Mouse (Mus musculus) spleen, adult 2 months (tissue): ENCODE data around the gene Set. TPM values are rescaled to one million over a fixed set of nuclear protein-coding genes. Genes with fewer than 3 reads are reported as not detected.

ENCODE experiments used
- DNase-seq, 2 experiments: peaks; one replicate each; pipeline versions ENCODE4 v3.0.0 to v3.0.0-alpha.2; 2012 to 2021; ENCODE audit warnings: low spot score in 2 of 2, low read depth in 1 of 2
- H3K27ac ChIP-seq: fragments of 200-500 bp; 2 replicates; pipeline ENCODE4 v1.5.1; 2012; ENCODE audit warnings: low read length, inconsistent platforms; ENCODE audit not compliant: insufficient read depth
- H3K27me3 ChIP-seq: fragments of 200-500 bp; 2 replicates; pipeline ENCODE4 v1.6.1; 2012; ENCODE audit warnings: mild to moderate bottlenecking, moderate library complexity, low read length, inconsistent platforms; ENCODE audit not compliant: control insufficient read depth, insufficient read depth
- H3K36me3 ChIP-seq: fragments of 200-500 bp; 2 replicates; pipeline ENCODE4 v1.6.1; 2012; ENCODE audit warnings: mild to moderate bottlenecking, low read length, inconsistent platforms; ENCODE audit not compliant: control insufficient read depth, insufficient read depth
- H3K4me1 ChIP-seq: fragments of 200-500 bp; 2 replicates; pipeline ENCODE4 v1.6.1; 2011; ENCODE audit warnings: inconsistent platforms; ENCODE audit not compliant: control insufficient read depth, insufficient read depth, insufficient read length
- H3K4me3 ChIP-seq: fragments of 200-500 bp; 2 replicates; pipeline ENCODE4 v1.5.1; 2011; ENCODE audit warnings: mild to moderate bottlenecking, inconsistent platforms; ENCODE audit not compliant: insufficient read depth, insufficient read length; ENCODE audit errors: extremely low read depth
- CTCF ChIP-seq: fragments of 200-500 bp; IDR thresholded peaks from 2 replicates; pipeline ENCODE4 v1.5.1; 2011; ENCODE audit warnings: mild to moderate bottlenecking, inconsistent platforms; ENCODE audit not compliant: insufficient read depth, insufficient read length, insufficient replicate concordance; ENCODE audit errors: extremely low read depth
- POLR2A ChIP-seq: fragments of 200-500 bp; IDR thresholded peaks from 2 replicates; pipeline ENCODE4 v1.6.1; 2011; ENCODE audit warnings: low read depth, low read length, inconsistent platforms
- WGBS: fragments of 180-500 bp; shearing (Covaris S2); methylation state at CpG from one replicate; pipeline ENCODE4 v1.1.7; 2018; 5-methylcytosine and 5-hydroxymethylcytosine counted together
- polyA plus RNA-seq: library from polyadenylated mRNA; depleted of rRNA; stranded (reverse); fragments of >200 nt; gene quantifications from 2 replicates; pipeline ENCODE4 v1.2.3, GENCODE M21; 2012; rRNA removed

Gene Set
- polyA plus RNA-seq, 1 experiment: 42.2 TPM

DNA sequence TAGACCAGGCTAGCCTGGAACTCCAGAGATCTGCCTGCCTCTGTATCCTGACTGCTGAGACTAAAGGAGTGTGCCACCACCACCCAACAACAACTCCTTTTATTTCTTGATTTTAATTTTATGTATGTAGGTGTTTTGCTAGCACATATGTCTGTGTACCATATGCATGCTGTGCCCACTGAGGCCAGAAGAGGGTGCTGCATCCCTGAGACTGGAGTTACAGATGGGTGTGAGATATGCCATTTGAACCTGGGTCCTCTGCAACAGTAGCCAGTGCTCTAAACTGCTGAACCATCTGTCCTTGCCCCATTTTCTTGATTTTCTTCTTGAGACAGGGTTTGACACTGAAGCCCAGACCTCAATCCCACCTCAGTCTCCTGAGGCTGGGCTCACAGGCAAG is 49.2 kb downstream of the Set start:
- peak; percentile 23 to 65 for DNase-seq
- H3K4me3 ChIP-seq: no peak overlapping the region
- peaks cover 33% of the 10 kb centered on the region for H3K36me3 ChIP-seq
- H3K4me1 ChIP-seq: peaks cover 6% of the 10 kb centered on the region; the same call in 1 of the 2 replicates
- TF ChIP-seq CTCF (peak; percentile 60; the same call in 1 of the 2 replicates), POLR2A (no peak)
- no peaks in the 10 kb centered on the region for H3K27me3 ChIP-seq
- no peak overlapping the region for H3K27ac ChIP-seq

DNA sequence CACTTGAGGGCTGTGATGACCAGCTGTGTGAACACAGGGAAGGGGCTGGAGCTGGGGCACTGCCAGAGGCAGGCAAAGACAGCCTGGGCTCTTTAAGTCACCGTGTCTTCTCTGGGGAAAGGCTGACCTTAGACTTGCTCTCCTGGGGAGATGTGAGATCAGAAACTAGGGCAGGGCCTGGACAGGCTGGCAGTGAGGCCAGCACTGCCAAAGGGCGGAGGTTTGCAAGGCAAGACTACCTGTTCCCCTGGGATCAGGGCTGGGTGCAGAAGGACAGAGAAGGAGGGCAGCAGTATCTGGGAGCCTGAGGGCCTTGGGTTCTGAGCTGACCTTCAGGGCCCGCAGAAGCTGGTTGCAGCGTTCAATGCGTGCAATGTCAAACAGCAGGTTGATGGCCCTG is 50.5 kb downstream of the Set start:
- WGBS: 95% methylated on average over 5 of the region's 5 CpGs
- no peak overlapping the region for H3K27ac ChIP-seq
- peaks cover 36% of the 10 kb centered on the region for H3K36me3 ChIP-seq
- peaks cover 6% of the 10 kb centered on the region; the same call in 1 of the 2 replicates for H3K4me1 ChIP-seq
- H3K4me3 ChIP-seq: no peak overlapping the region
- TF ChIP-seq CTCF (no peak), POLR2A (no peak)
- no peaks in the 10 kb centered on the region for H3K27me3 ChIP-seq
- DNase-seq: no peak

DNA sequence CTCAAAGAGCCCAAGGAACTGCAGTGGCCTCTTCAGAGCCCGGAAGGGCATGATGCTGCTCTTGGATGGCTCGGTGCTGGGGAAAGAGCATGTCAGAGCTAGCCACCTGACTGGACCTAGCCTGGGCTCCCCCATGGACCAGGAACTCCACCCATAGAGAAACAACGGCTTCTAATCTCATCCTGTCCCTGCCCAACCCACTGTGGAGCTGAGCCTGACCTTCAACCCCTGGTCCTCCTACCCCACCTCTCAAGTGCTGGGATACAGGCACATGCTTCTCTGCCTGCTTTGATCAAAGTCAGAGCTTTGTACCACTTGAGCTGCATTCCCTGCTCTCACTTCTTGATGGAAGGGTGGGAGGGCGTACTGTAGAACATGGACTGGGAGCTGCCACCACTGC is 51.1 kb downstream of the Set start:
- TF ChIP-seq POLR2A (no peak), CTCF (no peak)
- Histone ChIP-seq H3K4me3 (no peak overlapping the region), H3K27me3 (no peaks in the 10 kb centered on the region), H3K4me1 (peaks cover 6% of the 10 kb centered on the region; the same call in 1 of the 2 replicates), H3K36me3 (peaks cover 31% of the 10 kb centered on the region), H3K27ac (no peak overlapping the region)
- WGBS: 88% methylated on average over 4 of the region's 4 CpGs
- DNase-seq: no peak

DNA sequence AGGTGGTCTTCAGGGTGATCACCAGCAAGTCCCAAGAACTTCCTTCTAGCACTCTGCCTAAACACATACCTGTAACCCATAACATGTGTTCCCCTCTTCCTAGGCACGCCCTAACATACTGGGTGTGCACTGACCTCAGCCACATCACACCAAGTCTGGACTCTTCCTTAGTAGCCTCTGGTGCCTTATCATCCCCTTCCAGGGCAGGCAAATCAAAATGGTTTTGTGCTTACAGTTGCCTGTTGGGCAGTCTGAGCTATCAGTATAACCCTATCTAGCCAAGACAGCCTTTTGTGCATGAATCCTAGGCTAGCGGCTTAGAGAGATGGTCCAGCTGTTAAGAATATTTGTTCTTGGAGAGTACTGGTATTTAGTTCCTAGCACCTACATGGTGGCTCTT is 54.3 kb downstream of the Set start:
- TF ChIP-seq POLR2A (no peak), CTCF (no peak)
- Histone ChIP-seq H3K4me3 (no peak overlapping the region), H3K27me3 (no peaks in the 10 kb centered on the region), H3K4me1 (peaks cover 6% of the 10 kb centered on the region; the same call in 1 of the 2 replicates), H3K36me3 (peaks cover 27% of the 10 kb centered on the region), H3K27ac (no peak overlapping the region)
- WGBS: 80% methylated on average over 2 of the region's 2 CpGs
- no peak for DNase-seq

DNA sequence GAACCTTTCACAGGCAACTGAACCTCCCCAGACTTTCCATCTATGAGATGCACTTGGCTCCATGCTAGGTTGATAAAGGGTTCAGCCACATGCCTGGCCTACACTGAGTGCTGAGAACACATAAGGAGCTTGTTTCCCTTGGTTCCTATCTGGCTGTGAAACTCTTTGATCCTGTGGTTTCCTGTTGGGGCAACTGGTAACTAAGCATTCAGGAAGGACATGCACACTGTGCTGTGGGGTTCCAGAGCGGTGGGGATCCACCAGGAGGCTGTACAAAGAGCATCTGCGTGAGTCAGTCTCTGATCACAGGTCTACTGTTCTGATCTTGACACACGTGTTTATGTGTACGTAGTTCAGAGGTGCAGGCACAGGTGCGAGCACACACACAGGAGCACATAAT is 55.4 kb downstream of the Set start:
- Histone ChIP-seq H3K27ac (no peak overlapping the region), H3K36me3 (peaks cover 22% of the 10 kb centered on the region), H3K4me3 (no peak overlapping the region), H3K4me1 (peaks cover 6% of the 10 kb centered on the region; the same call in 1 of the 2 replicates), H3K27me3 (no peaks in the 10 kb centered on the region)
- WGBS: 24% methylated on average over 5 of the region's 5 CpGs
- TF ChIP-seq POLR2A: no peak
- no peak for DNase-seq

DNA sequence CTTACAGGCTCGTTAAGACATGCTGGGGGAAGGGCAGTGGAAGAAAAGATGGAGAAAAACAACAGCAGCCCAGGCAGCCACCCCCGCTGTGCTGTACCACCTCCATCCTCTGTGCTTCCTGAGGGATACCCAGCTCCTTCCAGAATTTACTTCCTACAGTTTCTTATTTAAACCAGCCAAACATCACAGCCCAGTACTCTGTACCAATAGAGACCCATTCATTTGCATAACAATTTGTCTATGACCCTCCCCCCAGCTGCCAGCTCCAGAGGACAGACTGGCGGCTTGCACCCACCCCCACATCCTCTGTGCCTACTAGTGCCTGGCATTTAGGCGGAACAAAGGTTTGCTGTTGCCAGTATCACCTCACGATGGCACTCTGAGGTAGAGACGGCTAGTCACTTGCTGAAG is 62.5 kb downstream of the Set start:
- DNase-seq: peak; percentile 57 to 74
- Histone ChIP-seq H3K27ac (no peak overlapping the region), H3K4me1 (peaks cover 14% of the 10 kb centered on the region; the same call in 1 of the 2 replicates), H3K27me3 (no peaks in the 10 kb centered on the region), H3K4me3 (no peak overlapping the region), H3K36me3 (no peaks in the 10 kb centered on the region)
- 43% methylated on average over 6 of the region's 6 CpGs for WGBS
- TF ChIP-seq POLR2A (no peak), CTCF (peak; percentile 17; the same call in 1 of the 2 replicates)

DNA sequence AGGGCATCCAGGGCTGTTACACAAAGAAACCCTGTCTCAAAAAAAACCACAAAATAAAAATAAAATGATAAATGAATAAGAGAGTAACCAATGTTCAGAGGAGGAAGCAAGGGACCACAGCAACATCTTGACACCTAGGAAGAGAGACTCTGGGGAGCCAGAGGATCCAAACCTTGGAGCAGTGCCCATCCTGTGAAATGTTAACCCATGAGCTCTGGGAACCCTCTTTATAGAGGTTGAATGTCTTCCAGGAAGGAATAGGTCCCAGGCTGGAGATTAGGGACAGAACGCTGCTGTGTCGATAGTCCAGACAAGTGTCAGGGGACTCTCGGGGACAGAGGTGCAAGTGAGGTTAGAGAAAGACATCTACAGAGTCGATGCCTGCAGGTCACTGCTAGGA is 63.1 kb downstream of the Set start:
- WGBS: 87% methylated on average over 4 of the region's 4 CpGs
- Histone ChIP-seq H3K4me1 (peaks cover 17% of the 10 kb centered on the region; the same call in 1 of the 2 replicates), H3K4me3 (no peak overlapping the region), H3K27ac (no peak overlapping the region), H3K36me3 (no peaks in the 10 kb centered on the region), H3K27me3 (no peaks in the 10 kb centered on the region)
- DNase-seq: no peak
- TF ChIP-seq CTCF (no peak), POLR2A (no peak)

Other genes with a start within 250 kb of the Set start
- gene Urm1, start 237.3 kb upstream of the Set start, polyA plus RNA-seq: 31.9 and 37.4 TPM in 2 replicates
- gene Cercam, start 188.2 kb upstream of the Set start, polyA plus RNA-seq: 8.4 and 11.7 TPM in 2 replicates
- gene Odf2, start 168.2 kb upstream of the Set start, polyA plus RNA-seq: 26.3 and 28.2 TPM in 2 replicates
- gene Gle1, start 122.0 kb upstream of the Set start, polyA plus RNA-seq: 14.5 and 16.4 TPM in 2 replicates
- 98.5 and 101 TPM in 2 replicates for gene Sptan1, start 91.8 kb upstream of the Set start, polyA plus RNA-seq
- 7.6 and 12.3 TPM in 2 replicates for gene Wdr34, start 8.5 kb upstream of the Set start, polyA plus RNA-seq
- gene Pkn3, start 20.3 kb downstream of the Set start, polyA plus RNA-seq: 4.6 and 4.9 TPM in 2 replicates
- 56.2 and 92.3 TPM in 2 replicates for gene Zdhhc12, start 36.3 kb downstream of the Set start, polyA plus RNA-seq
- 59.0 and 78.3 TPM in 2 replicates for gene Zer1, start 67.2 kb downstream of the Set start, polyA plus RNA-seq
- gene Tbc1d13, start 76.4 kb downstream of the Set start, polyA plus RNA-seq: 48.5 and 50.9 TPM in 2 replicates
- gene Endog, start 114.1 kb downstream of the Set start, polyA plus RNA-seq: 19.4 and 33.0 TPM in 2 replicates
- gene Spout1, start 121.1 kb downstream of the Set start, polyA plus RNA-seq: 19.1 and 23.3 TPM in 2 replicates
- 9.7 and 11.5 TPM in 2 replicates for gene Kyat1, start 148.5 kb downstream of the Set start, polyA plus RNA-seq
- gene Lrrc8a, start 180.3 kb downstream of the Set start, polyA plus RNA-seq: 22.1 and 25.6 TPM in 2 replicates
- gene Gm28035, start 183.2 kb downstream of the Set start, polyA plus RNA-seq: 6.0 and 9.6 TPM in 2 replicates
- gene Phyhd1, start 208.8 kb downstream of the Set start, polyA plus RNA-seq: 18.1 and 24.1 TPM in 2 replicates
- gene Gm28038, start 223.7 kb downstream of the Set start, polyA plus RNA-seq: not detected in 2 replicates
- gene Dolk, start 229.0 kb downstream of the Set start, polyA plus RNA-seq: 11.0 and 11.6 TPM in 2 replicates
- gene Nup188, start 229.0 kb downstream of the Set start, polyA plus RNA-seq: 32.4 and 45.2 TPM in 2 replicates